Mouse (Mus musculus) neural tube, embryonic 15.5 days (tissue): ENCODE data around the gene D1Pas1. TPM values are rescaled to one million over a fixed set of nuclear protein-coding genes. Genes with fewer than 3 reads are reported as not detected.

Source experiments
- ATAC-seq: fragments of 200-750 bp; cut with Nextera tagmentation; 2 replicates; pipeline ENCODE4 v1.8.0; 2017; ENCODE audit warnings: mild to moderate bottlenecking, moderate TSS enrichment, moderate library complexity; ENCODE audit not compliant: low FRiP score
- H3K27ac ChIP-seq: fragments of 300-500 bp; sonication (generic); replicated peaks from 2 replicates; pipeline ENCODE4 v1.5.1; 2015; ENCODE audit warnings: mild to moderate bottlenecking, inconsistent platforms
- H3K27me3 ChIP-seq: fragments of 300-500 bp; sonication (generic); replicated peaks from 2 replicates; pipeline ENCODE4 v1.6.1; 2015; ENCODE audit warnings: inconsistent platforms
- H3K36me3 ChIP-seq: fragments of 300-500 bp; sonication (generic); 2 replicates; pipeline ENCODE4 v1.6.1; 2015; ENCODE audit warnings: inconsistent platforms
- H3K4me1 ChIP-seq: fragments of 300-500 bp; sonication (generic); 2 replicates; pipeline ENCODE4 v1.6.1; 2015; ENCODE audit warnings: inconsistent platforms
- H3K4me2 ChIP-seq: fragments of 300-500 bp; sonication (generic); 2 replicates; pipeline ENCODE4 v1.6.1; 2015; ENCODE audit warnings: inconsistent platforms, mild to moderate bottlenecking, moderate library complexity
- H3K4me3 ChIP-seq: fragments of 300-500 bp; sonication (generic); replicated peaks from 2 replicates; pipeline ENCODE4 v1.5.1; 2015; ENCODE audit warnings: mild to moderate bottlenecking, inconsistent platforms
- H3K9ac ChIP-seq: fragments of 300-500 bp; sonication (generic); replicated peaks from 2 replicates; pipeline ENCODE4 v1.6.1; 2015; ENCODE audit warnings: mild to moderate bottlenecking, inconsistent platforms
- H3K9me3 ChIP-seq: fragments of 300-500 bp; sonication (generic); replicated peaks from 2 replicates; pipeline ENCODE4 v1.6.1; 2016; ENCODE audit warnings: inconsistent platforms
- WGBS: fragments of 180-500 bp; shearing (Covaris S2); methylation state at CpG from one replicate; pipeline ENCODE4 v1.1.7; 2015; ENCODE audit warnings: mixed read lengths; 5-methylcytosine and 5-hydroxymethylcytosine counted together
- polyA plus RNA-seq: library from polyadenylated mRNA; unstranded; fragments of >200 nt; fragmentation: Nextera tagmentation; extraction: Ambion mirVana; gene quantifications from 2 replicates; pipeline ENCODE4 v1.2.1, GENCODE M21; 2015

Gene D1Pas1
- polyA plus RNA-seq, 1 experiment from 2014 or later: 0.12 TPM

GRCm38 (mm10) chr1:186988822-186989221 is 21.6 kb downstream of the D1Pas1 start:
- Histone ChIP-seq H3K36me3 (no peaks in the 10 kb centered on the region), H3K9me3 (no peaks in the 10 kb centered on the region), H3K4me2 (no peak overlapping the region), H3K4me1 (no peaks in the 10 kb centered on the region), H3K4me3 (no peak overlapping the region), H3K27me3 (0 out of 2 replicates have a peak, but pooled peaks cover 2% of the 10 kb centered on the region), H3K9ac (no peak overlapping the region), H3K27ac (no peak overlapping the region)
- 89% methylated on average over 4 of the region's 4 CpGs for WGBS
- ATAC-seq: no peak

DNA sequence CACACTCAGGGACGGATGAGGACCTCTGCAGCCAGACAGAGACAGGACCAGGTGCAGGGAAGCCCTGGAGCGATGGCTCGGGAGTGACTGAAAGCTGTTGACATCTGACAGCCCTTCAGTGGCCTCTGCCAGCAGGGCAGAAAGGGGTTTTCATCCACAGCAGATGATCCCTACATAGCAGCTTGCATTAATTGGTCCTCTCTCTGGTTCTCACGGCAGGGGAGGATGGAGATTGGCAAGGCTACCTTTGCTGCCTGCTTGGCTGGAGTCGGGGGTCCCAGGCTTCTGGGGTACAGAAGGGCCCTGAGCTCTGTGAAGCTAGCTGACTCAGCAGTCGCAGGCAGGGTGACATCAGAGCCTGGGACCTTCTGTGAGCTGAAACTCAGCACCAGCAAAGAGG is 24.3 kb downstream of the D1Pas1 start:
- Histone ChIP-seq H3K36me3 (no peaks in the 10 kb centered on the region), H3K4me1 (no peaks in the 10 kb centered on the region), H3K4me2 (no peak overlapping the region), H3K9ac (no peak overlapping the region), H3K27me3 (0 out of 2 replicates have a peak, but pooled peaks cover 2% of the 10 kb centered on the region), H3K27ac (no peak overlapping the region), H3K4me3 (no peak overlapping the region), H3K9me3 (no peaks in the 10 kb centered on the region)
- WGBS: 66% methylated on average over 6 of the region's 6 CpGs
- no peak for ATAC-seq

- no peaks in the 10 kb centered on the region for H3K9me3 ChIP-seq
- no peak overlapping the region for H3K4me2 ChIP-seq
- H3K9ac ChIP-seq: no peak overlapping the region
- H3K27ac ChIP-seq: no peak overlapping the region
- H3K36me3 ChIP-seq: no peaks in the 10 kb centered on the region
- no peaks in the 10 kb centered on the region for H3K27me3 ChIP-seq
- 85% methylated on average over 3 of the region's 3 CpGs for WGBS
- H3K4me3 ChIP-seq: no peak overlapping the region
- no peak for ATAC-seq
- H3K4me1 ChIP-seq: no peaks in the 10 kb centered on the region
Observed at GRCm38 (mm10) chr1:186992113-186992512, 24.9 kb downstream of the D1Pas1 start.

DNA sequence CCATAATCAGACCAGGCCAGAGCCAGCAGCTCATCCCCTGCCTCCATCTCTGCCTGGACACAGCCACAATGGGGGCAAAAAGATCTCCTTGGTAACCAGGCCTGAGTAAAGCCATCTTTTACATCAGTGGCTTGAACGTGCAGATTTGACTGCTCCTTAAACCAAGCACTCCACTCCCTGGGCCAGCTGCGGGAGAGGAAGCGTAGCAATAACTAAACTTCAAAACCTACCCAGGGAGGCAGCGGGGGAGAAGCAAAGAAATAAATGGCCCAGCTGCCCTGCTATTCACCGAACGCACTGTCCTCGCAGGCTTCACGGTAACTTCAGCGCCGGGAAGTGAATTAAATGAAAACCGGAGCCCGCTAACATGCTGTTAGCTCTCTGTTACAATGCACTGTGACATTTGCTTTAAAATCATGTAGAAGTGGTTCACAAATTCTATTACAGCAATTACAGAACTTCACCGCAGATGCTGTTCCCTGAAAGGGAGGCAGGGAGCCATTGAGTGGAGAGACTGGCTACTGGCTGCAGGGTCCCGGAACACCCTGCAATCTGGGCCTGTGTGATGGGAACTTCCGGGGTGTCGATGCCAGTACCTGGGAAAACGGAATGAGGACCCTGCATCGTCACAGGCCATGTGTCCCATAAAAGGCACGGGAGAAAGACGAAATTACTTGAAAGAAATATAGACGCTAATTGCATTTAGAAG is 30.5 kb downstream of the D1Pas1 start:
- Histone ChIP-seq H3K27me3 (no peaks in the 10 kb centered on the region), H3K27ac (no peak overlapping the region), H3K36me3 (no peaks in the 10 kb centered on the region), H3K4me3 (no peak overlapping the region), H3K4me1 (peaks cover 7% of the 10 kb centered on the region), H3K4me2 (peak overlapping the region; percentile 28), H3K9ac (no peak overlapping the region), H3K9me3 (no peaks in the 10 kb centered on the region)
- 30% methylated on average over 21 of the region's 21 CpGs for WGBS
- no peak for ATAC-seq

- no peak overlapping the region for H3K9ac ChIP-seq
- no peaks in the 10 kb centered on the region for H3K36me3 ChIP-seq
- no peaks in the 10 kb centered on the region for H3K27me3 ChIP-seq
- H3K4me2 ChIP-seq: no peak overlapping the region
- H3K4me3 ChIP-seq: no peak overlapping the region
- H3K9me3 ChIP-seq: no peaks in the 10 kb centered on the region
- H3K27ac ChIP-seq: no peak overlapping the region
- no peak for ATAC-seq
- H3K4me1 ChIP-seq: 0 out of 2 replicates have a peak, but pooled peaks cover 2% of the 10 kb centered on the region
- WGBS: 36% methylated on average over 7 of the region's 7 CpGs
Observed at GRCm38 (mm10) chr1:187003441-187003861, 36.2 kb downstream of the D1Pas1 start.

GRCm38 (mm10) chr1:187004306-187004705 is 37.1 kb downstream of the D1Pas1 start:
- no peak overlapping the region for H3K27ac ChIP-seq
- no peaks in the 10 kb centered on the region for H3K36me3 ChIP-seq
- H3K9ac ChIP-seq: no peak overlapping the region
- 0 out of 2 replicates have a peak, but pooled peaks cover 2% of the 10 kb centered on the region for H3K4me1 ChIP-seq
- H3K27me3 ChIP-seq: no peaks in the 10 kb centered on the region
- ATAC-seq: no peak
- no peak overlapping the region for H3K4me3 ChIP-seq
- whole genome bisulfite sequencing: 98% methylated on average over 1 of the region's 1 CpGs
- no peak overlapping the region for H3K4me2 ChIP-seq
- no peaks in the 10 kb centered on the region for H3K9me3 ChIP-seq

DNA sequence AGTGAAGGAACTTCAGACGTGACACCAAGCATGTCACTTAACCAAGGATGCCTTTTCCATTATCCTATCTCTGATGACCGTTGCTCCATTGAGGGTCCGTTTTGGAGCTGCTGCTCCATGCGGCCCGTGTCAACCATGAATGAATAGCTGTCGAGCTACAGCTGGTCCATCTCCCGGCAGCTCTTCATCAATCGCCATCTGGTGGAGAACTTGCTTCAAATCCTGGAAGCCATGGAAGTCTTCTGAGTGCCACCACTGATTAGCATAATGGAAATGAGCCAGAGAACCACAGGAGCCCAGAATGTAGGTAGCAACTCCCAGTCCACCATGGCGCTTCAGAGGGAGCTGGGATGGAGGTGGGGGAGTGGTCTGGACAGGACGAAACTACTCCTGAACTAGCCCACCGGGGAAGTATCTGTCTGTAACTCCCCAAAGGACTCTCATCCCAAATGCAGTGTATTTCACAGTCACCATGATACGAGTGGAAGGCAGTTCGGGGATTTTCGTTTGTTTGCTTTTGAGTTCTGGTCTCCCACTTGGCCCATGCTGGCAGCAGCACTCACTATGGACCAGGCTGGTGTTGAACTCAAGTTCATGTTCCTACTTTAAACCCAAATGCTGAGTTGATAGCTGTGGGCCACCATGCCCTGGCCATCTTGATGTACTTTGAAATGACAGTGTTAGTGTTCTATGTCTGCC is 39.2 kb downstream of the D1Pas1 start:
- ATAC-seq: no peak
- H3K36me3 ChIP-seq: no peaks in the 10 kb centered on the region
- H3K27me3 ChIP-seq: no peaks in the 10 kb centered on the region
- no peak overlapping the region for H3K27ac ChIP-seq
- 0 out of 2 replicates have a peak, but pooled peaks cover 2% of the 10 kb centered on the region for H3K4me1 ChIP-seq
- 88% methylated on average over 14 of the region's 14 CpGs for WGBS
- no peak overlapping the region for H3K9ac ChIP-seq
- no peak overlapping the region for H3K4me2 ChIP-seq
- H3K4me3 ChIP-seq: no peak overlapping the region
- no peaks in the 10 kb centered on the region for H3K9me3 ChIP-seq

DNA sequence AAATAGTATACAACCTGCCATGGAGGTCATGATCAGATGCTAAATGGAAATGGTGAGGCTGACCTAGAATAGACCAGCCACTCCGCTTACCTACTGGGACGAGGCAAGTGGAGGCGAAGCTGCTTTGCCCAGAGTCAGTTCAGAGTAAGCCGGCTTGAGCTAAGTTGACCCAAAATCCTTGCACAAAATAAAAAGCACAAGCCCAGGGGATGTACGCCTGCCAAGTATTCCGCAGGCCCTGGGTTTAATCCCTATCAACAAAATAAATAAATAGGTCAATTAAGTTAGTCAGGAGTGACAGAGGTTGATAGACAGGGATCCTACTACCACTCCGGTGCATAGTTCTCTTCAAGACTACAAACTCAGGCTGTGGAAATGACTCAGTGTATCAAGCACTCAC is 41.0 kb downstream of the D1Pas1 start:
- no peaks in the 10 kb centered on the region for H3K36me3 ChIP-seq
- no peak overlapping the region for H3K4me3 ChIP-seq
- ATAC-seq: no peak
- no peaks in the 10 kb centered on the region for H3K9me3 ChIP-seq
- no peaks in the 10 kb centered on the region for H3K27me3 ChIP-seq
- no peak overlapping the region for H3K4me2 ChIP-seq
- H3K9ac ChIP-seq: no peak overlapping the region
- 92% methylated on average over 7 of the region's 7 CpGs for WGBS
- H3K27ac ChIP-seq: no peak overlapping the region
- H3K4me1 ChIP-seq: 0 out of 2 replicates have a peak, but pooled peaks cover 2% of the 10 kb centered on the region

DNA sequence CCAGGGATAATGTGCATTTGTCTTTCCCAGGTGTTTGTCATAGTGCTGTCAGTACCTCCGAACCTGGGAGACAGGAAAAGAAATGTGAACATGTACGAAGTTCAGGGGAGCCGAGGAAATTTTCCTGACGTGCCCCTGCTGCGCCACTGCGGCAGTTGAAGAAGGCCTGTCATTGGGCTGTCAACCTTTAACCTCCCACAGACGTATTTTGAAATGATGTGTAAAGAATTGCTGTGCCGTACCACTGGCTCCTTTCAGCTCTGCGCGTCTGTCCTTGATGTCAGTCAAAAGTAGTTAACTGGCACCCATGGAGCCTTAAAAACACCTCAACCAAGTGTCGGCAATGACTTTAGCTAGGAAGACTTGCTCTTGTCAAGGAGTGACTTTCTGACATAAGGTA is 42.9 kb downstream of the D1Pas1 start:
- no peaks in the 10 kb centered on the region for H3K27me3 ChIP-seq
- H3K9ac ChIP-seq: no peak overlapping the region
- 88% methylated on average over 11 of the region's 11 CpGs for WGBS
- H3K9me3 ChIP-seq: no peaks in the 10 kb centered on the region
- H3K4me3 ChIP-seq: no peak overlapping the region
- H3K27ac ChIP-seq: no peak overlapping the region
- ATAC-seq: no peak
- H3K36me3 ChIP-seq: no peaks in the 10 kb centered on the region
- no peak overlapping the region for H3K4me2 ChIP-seq
- H3K4me1 ChIP-seq: no peaks in the 10 kb centered on the region

GRCm38 (mm10) chr1:187011601-187012000 is 44.4 kb downstream of the D1Pas1 start:
- no peak overlapping the region for H3K4me2 ChIP-seq
- no peaks in the 10 kb centered on the region for H3K9me3 ChIP-seq

DNA sequence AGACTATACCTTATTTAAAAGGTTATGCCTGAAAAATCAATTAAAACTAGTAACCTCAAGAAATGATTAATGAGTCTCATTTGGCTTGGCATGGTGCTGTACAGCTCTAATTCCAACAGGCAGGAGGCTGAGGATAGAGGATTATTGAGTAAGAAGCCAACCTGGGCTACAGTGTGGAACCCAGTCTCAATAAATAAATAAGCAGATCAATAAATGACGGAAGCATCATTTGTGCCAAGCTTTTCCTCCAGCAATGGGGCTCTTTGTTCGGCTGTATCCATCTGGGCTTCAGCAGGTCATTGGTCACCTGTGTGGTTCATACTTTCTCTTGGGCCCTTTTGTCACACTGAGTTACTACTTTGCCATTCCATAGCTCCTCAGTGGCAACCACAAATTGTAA is 46.9 kb downstream of the D1Pas1 start:
- Histone ChIP-seq H3K27me3 (no peaks in the 10 kb centered on the region), H3K27ac (no peak overlapping the region), H3K4me2 (no peak overlapping the region), H3K9ac (no peak overlapping the region), H3K9me3 (no peaks in the 10 kb centered on the region), H3K4me3 (no peak overlapping the region), H3K36me3 (no peaks in the 10 kb centered on the region), H3K4me1 (no peaks in the 10 kb centered on the region)
- 85% methylated on average over 2 of the region's 2 CpGs for WGBS
- ATAC-seq: no peak

More at GRCm38 (mm10) chr1:187011601-187012000, 44.4 kb downstream of the D1Pas1 start:
- no peaks in the 10 kb centered on the region for H3K4me1 ChIP-seq
- WGBS: 83% methylated on average over 4 of the region's 4 CpGs
- H3K9ac ChIP-seq: no peak overlapping the region
- no peak overlapping the region for H3K4me3 ChIP-seq
- no peak for ATAC-seq
- H3K36me3 ChIP-seq: no peaks in the 10 kb centered on the region
- H3K27me3 ChIP-seq: no peaks in the 10 kb centered on the region
- no peak overlapping the region for H3K27ac ChIP-seq

DNA sequence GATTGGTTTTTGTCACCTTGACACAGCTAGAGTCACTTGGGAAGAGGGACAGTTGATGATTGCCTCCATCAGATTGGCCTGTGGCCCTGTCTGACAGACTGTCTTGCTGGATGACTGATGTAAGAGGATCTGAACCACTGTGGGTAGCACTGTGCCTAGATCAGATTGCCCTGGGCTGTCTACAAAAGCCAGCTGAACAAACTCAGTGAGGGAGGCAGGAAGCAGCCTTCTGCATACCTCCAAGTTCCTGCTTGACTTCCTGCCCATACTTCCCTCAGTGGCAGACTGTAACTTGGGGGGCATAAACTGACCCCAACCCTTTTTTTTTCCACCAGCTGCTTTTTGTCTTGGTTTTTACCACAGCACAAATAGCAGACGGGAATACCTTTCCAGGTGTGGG is 48.5 kb downstream of the D1Pas1 start:
- WGBS: 88% methylated on average over 1 of the region's 1 CpGs
- no peak for ATAC-seq
- no peak overlapping the region for H3K9ac ChIP-seq
- H3K4me3 ChIP-seq: no peak overlapping the region
- H3K36me3 ChIP-seq: no peaks in the 10 kb centered on the region
- no peaks in the 10 kb centered on the region for H3K4me1 ChIP-seq
- no peak overlapping the region for H3K4me2 ChIP-seq
- H3K9me3 ChIP-seq: no peaks in the 10 kb centered on the region
- no peaks in the 10 kb centered on the region for H3K27me3 ChIP-seq
- no peak overlapping the region for H3K27ac ChIP-seq
